Mouse (Mus musculus) liver, embryonic 16.5 days (tissue): ENCODE measurements at regions not wholly inside any gene's neighbourhood (a gene's known extent, or its start where the extent isn't known, plus 50 kb on each side); places are given as distances from the start of the nearest gene placed in this dataset.
A peak's percentile ranks its signal among the peaks of the same experiment; 100 is the strongest.

ENCODE experiments used
- ATAC-seq: fragments of 200-750 bp; cut with Nextera tagmentation; 2 replicates; pipeline ENCODE4 v1.8.0; 2017; ENCODE audit warnings: low read depth, mild to moderate bottlenecking, moderate number of reproducible peaks, moderate library complexity
- H3K27ac ChIP-seq: fragments of 300-500 bp; sonication (generic); 2 replicates; pipeline ENCODE4 v1.5.1; 2014; ENCODE audit warnings: mild to moderate bottlenecking, low read length
- H3K27me3 ChIP-seq: fragments of 300-500 bp; sonication (generic); 2 replicates; pipeline ENCODE4 v1.6.1; 2014; ENCODE audit warnings: low read depth, low read length, mixed read lengths; ENCODE audit not compliant: control insufficient read depth, insufficient read depth
- H3K36me3 ChIP-seq: fragments of 300-500 bp; sonication (generic); 2 replicates; pipeline ENCODE4 v1.6.1; 2014; ENCODE audit warnings: mild to moderate bottlenecking; ENCODE audit not compliant: control insufficient read depth, insufficient read depth
- H3K4me1 ChIP-seq: fragments of 300-500 bp; sonication (generic); 2 replicates; pipeline ENCODE4 v1.6.1; 2014; ENCODE audit warnings: low read depth, low read length, mixed read lengths; ENCODE audit not compliant: control insufficient read depth
- H3K4me2 ChIP-seq: fragments of 300-500 bp; sonication (generic); 2 replicates; pipeline ENCODE4 v1.6.1; 2014; ENCODE audit warnings: low read depth, low read length, mixed read lengths
- H3K4me3 ChIP-seq: fragments of 300-500 bp; sonication (generic); 2 replicates; pipeline ENCODE4 v1.5.1; 2014; ENCODE audit warnings: low read depth, mild to moderate bottlenecking, low read length
- H3K9ac ChIP-seq: fragments of 300-500 bp; sonication (generic); 2 replicates; pipeline ENCODE4 v1.6.1; 2014; ENCODE audit warnings: low read depth, low read length
- H3K9me3 ChIP-seq: fragments of 300-500 bp; sonication (generic); replicated peaks from 2 replicates; pipeline ENCODE4 v1.6.1; 2016; ENCODE audit warnings: low read length; ENCODE audit not compliant: control insufficient read depth
- WGBS: fragments of 180-500 bp; shearing (Covaris S2); extraction: QIAGEN DNeasy Blood & Tissue Kit; methylation state at CpG from one replicate; pipeline ENCODE4 v1.1.7; 2014; ENCODE audit not compliant: insufficient replicate concordance; 5-methylcytosine and 5-hydroxymethylcytosine counted together

GRCm38 (mm10) chr7:64040026-64040737 lies 101.5 kb upstream of the Klf13 start:
- Histone ChIP-seq H3K9ac (no peak overlapping the region), H3K27ac (peak overlapping the region; percentile 70)

GRCm38 (mm10) chr7:64037701-64038231 lies 99.1 kb upstream of the Klf13 start:
- H3K9me3 ChIP-seq: peaks cover 4% of the 10 kb centered on the region
- H3K36me3 ChIP-seq: no peaks in the 10 kb centered on the region
- H3K4me1 ChIP-seq: peaks cover 69% of the 10 kb centered on the region
- ATAC-seq: no peak
- peak overlapping the region; percentile 29; the same call in 1 of the 2 replicates for H3K27ac ChIP-seq
- 61% methylated on average over 8 of the region's 8 CpGs for WGBS
- H3K4me3 ChIP-seq: no peak overlapping the region
- H3K4me2 ChIP-seq: no peak overlapping the region
- no peak overlapping the region for H3K9ac ChIP-seq
- no peaks in the 10 kb centered on the region for H3K27me3 ChIP-seq

More at GRCm38 (mm10) chr7:64040026-64040737, 101.5 kb upstream of the Klf13 start:
- WGBS: 44% methylated on average over 7 of the region's 7 CpGs
- no peaks in the 10 kb centered on the region for H3K27me3 ChIP-seq
- H3K4me2 ChIP-seq: peak overlapping the region; percentile 1
- H3K36me3 ChIP-seq: no peaks in the 10 kb centered on the region
- peaks cover 62% of the 10 kb centered on the region for H3K4me1 ChIP-seq
- H3K9me3 ChIP-seq: peaks cover 4% of the 10 kb centered on the region
- H3K4me3 ChIP-seq: no peak overlapping the region
- peak; percentile 89 for ATAC-seq

GRCm38 (mm10) chr7:64036154-64036553 lies 97.4 kb upstream of the Klf13 start:
- Histone ChIP-seq H3K27ac (no peak overlapping the region), H3K9me3 (peaks cover under 1% of the 10 kb centered on the region), H3K36me3 (no peaks in the 10 kb centered on the region), H3K4me2 (no peak overlapping the region), H3K9ac (no peak overlapping the region), H3K27me3 (no peaks in the 10 kb centered on the region), H3K4me1 (peaks cover 63% of the 10 kb centered on the region), H3K4me3 (no peak overlapping the region)
- ATAC-seq: peak; percentile 17; the same call in 1 of the 2 replicates
- 64% methylated on average over 7 of the region's 7 CpGs for WGBS

- Histone ChIP-seq H3K27me3 (no peaks in the 10 kb centered on the region), H3K36me3 (no peaks in the 10 kb centered on the region), H3K4me2 (no peak overlapping the region), H3K9me3 (no peaks in the 10 kb centered on the region), H3K9ac (no peak overlapping the region), H3K4me1 (peaks cover 54% of the 10 kb centered on the region), H3K4me3 (no peak overlapping the region), H3K27ac (peak overlapping the region; percentile 8; the same call in 1 of the 2 replicates)
- ATAC-seq: no peak
- WGBS: 36% methylated on average over 8 of the region's 8 CpGs
Observed at GRCm38 (mm10) chr7:64035025-64035606, 96.4 kb upstream of the Klf13 start.

- Histone ChIP-seq H3K4me1 (peaks cover 48% of the 10 kb centered on the region), H3K27ac (no peak overlapping the region), H3K27me3 (no peaks in the 10 kb centered on the region), H3K4me3 (no peak overlapping the region), H3K9ac (no peak overlapping the region), H3K36me3 (no peaks in the 10 kb centered on the region), H3K4me2 (no peak overlapping the region), H3K9me3 (no peaks in the 10 kb centered on the region)
- WGBS: 47% methylated on average over 1 of the region's 1 CpGs
- no peak for ATAC-seq
Observed at GRCm38 (mm10) chr7:64034493-64034892, 95.8 kb upstream of the Klf13 start.

GRCm38 (mm10) chr7:64033388-64033787 lies 94.7 kb upstream of the Klf13 start:
- peaks cover 39% of the 10 kb centered on the region for H3K4me1 ChIP-seq
- H3K4me3 ChIP-seq: no peak overlapping the region
- H3K9me3 ChIP-seq: no peaks in the 10 kb centered on the region
- ATAC-seq: no peak
- 0 out of 2 replicates have a peak overlapping the region, but pooled peaks have one; percentile 15 for H3K4me2 ChIP-seq
- no peak overlapping the region for H3K9ac ChIP-seq
- H3K27ac ChIP-seq: no peak overlapping the region
- H3K27me3 ChIP-seq: no peaks in the 10 kb centered on the region
- 78% methylated on average over 2 of the region's 2 CpGs for WGBS
- H3K36me3 ChIP-seq: no peaks in the 10 kb centered on the region

- 0 out of 2 replicates have a peak overlapping the region, but pooled peaks have one; percentile 4 for H3K27ac ChIP-seq
- H3K4me1 ChIP-seq: peaks cover 39% of the 10 kb centered on the region
Observed at GRCm38 (mm10) chr7:64032921-64033354, 94.2 kb upstream of the Klf13 start.

GRCm38 (mm10) chr7:64030650-64031049 lies 91.9 kb upstream of the Klf13 start:
- Histone ChIP-seq H3K27ac (no peak overlapping the region), H3K9ac (no peak overlapping the region), H3K36me3 (no peaks in the 10 kb centered on the region), H3K4me2 (no peak overlapping the region), H3K4me3 (no peak overlapping the region), H3K27me3 (no peaks in the 10 kb centered on the region), H3K4me1 (peaks cover 22% of the 10 kb centered on the region), H3K9me3 (no peaks in the 10 kb centered on the region)
- WGBS: 47% methylated on average over 2 of the region's 2 CpGs
- ATAC-seq: peak; percentile 43; the same call in 1 of the 2 replicates

More at GRCm38 (mm10) chr7:64032921-64033354, 94.2 kb upstream of the Klf13 start:
- WGBS: 59% methylated on average over 9 of the region's 9 CpGs
- no peak for ATAC-seq
- no peaks in the 10 kb centered on the region for H3K9me3 ChIP-seq
- no peaks in the 10 kb centered on the region for H3K36me3 ChIP-seq
- 0 out of 2 replicates have a peak overlapping the region, but pooled peaks have one; percentile 15 for H3K4me2 ChIP-seq
- no peaks in the 10 kb centered on the region for H3K27me3 ChIP-seq
- H3K9ac ChIP-seq: no peak overlapping the region
- H3K4me3 ChIP-seq: no peak overlapping the region

- no peaks in the 10 kb centered on the region for H3K27me3 ChIP-seq
- H3K4me1 ChIP-seq: peaks cover 19% of the 10 kb centered on the region
- no peaks in the 10 kb centered on the region for H3K36me3 ChIP-seq
- no peak overlapping the region for H3K9ac ChIP-seq
- H3K4me3 ChIP-seq: no peak overlapping the region
- no peak for ATAC-seq
- H3K9me3 ChIP-seq: no peaks in the 10 kb centered on the region
- H3K27ac ChIP-seq: no peak overlapping the region
- 84% methylated on average over 7 of the region's 7 CpGs for WGBS
- H3K4me2 ChIP-seq: no peak overlapping the region
Observed at GRCm38 (mm10) chr7:64027100-64027499, 88.4 kb upstream of the Klf13 start.
